Mouse (Mus musculus): Measurements from ENCODE around the gene Hras. TPM values are rescaled to one million over a fixed set of nuclear protein-coding genes. Genes with fewer than 3 reads are reported as not detected.

Gene Hras
- 97.5 and 134 TPM in 2 replicates for polyA plus RNA-seq (2012; rRNA removed)

GRCm38 (mm10) chr7:141193948-141194347 lies at the start of gene Hras, which contains the start of gene Lrrc56:
Gene Hras (minus strand): TSS chr7:141194005.
Gene Lrrc56 (plus strand): TSS chr7:141194157.

GRCm38 (mm10) chr7:141228279-141229067 lies 34.7 kb upstream of the Hras start, which contains the start of gene Phrf1:
Gene Phrf1 (plus strand): TSS chr7:141228784.

GRCm38 (mm10) chr7:141215101-141215879 lies 21.5 kb upstream of the Hras start, which contains the start of gene Rassf7:
Gene Rassf7 (plus strand): TSS chr7:141215860.

GRCm38 (mm10) chr7:141213605-141214235 lies 19.9 kb upstream of the Hras start, which contains the start of gene Lmntd2:
Gene Lmntd2 (minus strand): TSS chr7:141214080.

GRCm38 (mm10) chr7:141172116-141173006 lies 21.4 kb downstream of the Hras start, which contains the start of gene Rnh1:
Gene Rnh1 (minus strand): TSS chr7:141172857.

Other genes starting within 250 kb of the Hras start
- 0.88 and 2.0 TPM in 2 replicates for gene Ifitm5, start 243.7 kb downstream of the Hras start, polyA plus RNA-seq (2012; rRNA removed)
- not detected in 2 replicates for gene Gm45717, start 238.1 kb downstream of the Hras start, polyA plus RNA-seq (2012; rRNA removed)
- gene Ifitm2, start 238.0 kb downstream of the Hras start, polyA plus RNA-seq (2012; rRNA removed) = 87.0 and 380 TPM in 2 replicates
- gene Ifitm1, start 226.8 kb downstream of the Hras start, polyA plus RNA-seq (2012; rRNA removed) = 12.4 and 30.5 TPM in 2 replicates
- gene Ifitm3, start 183.2 kb downstream of the Hras start, polyA plus RNA-seq (2012; rRNA removed) = 5.5 and 20.2 TPM in 2 replicates
- 0.35 and 0.38 TPM in 2 replicates for gene Ifitm6, start 176.1 kb downstream of the Hras start, polyA plus RNA-seq (2012; rRNA removed)
- gene Gm17387, start 164.9 kb downstream of the Hras start, polyA plus RNA-seq (2012; rRNA removed) = not detected in 2 replicates
- gene B4galnt4, start 132.9 kb downstream of the Hras start, polyA plus RNA-seq (2012; rRNA removed) = 68.2 and 109 TPM in 2 replicates
- gene Pkp3, start 115.8 kb downstream of the Hras start, polyA plus RNA-seq (2012; rRNA removed) = 1.5 and 2.1 TPM in 2 replicates
- 2.3 and 2.7 TPM in 2 replicates for gene Sigirr, start 93.4 kb downstream of the Hras start, polyA plus RNA-seq (2012; rRNA removed)
- gene Ano9, start 76.2 kb downstream of the Hras start, polyA plus RNA-seq (2012; rRNA removed) = 0.52 and 0.88 TPM in 2 replicates
- 55.5 and 61.6 TPM in 2 replicates for gene Ptdss2, start 71.6 kb downstream of the Hras start, polyA plus RNA-seq (2012; rRNA removed)
- 44.5 and 71.8 TPM in 2 replicates for gene Rnh1, start 21.1 kb downstream of the Hras start, polyA plus RNA-seq (2012; rRNA removed)
- gene Lrrc56, start 152 bp upstream of the Hras start, polyA plus RNA-seq (2012; rRNA removed) = 15.4 and 17.1 TPM in 2 replicates
- gene Lmntd2, start 20.1 kb upstream of the Hras start, polyA plus RNA-seq (2012; rRNA removed) = 8.6 and 10.9 TPM in 2 replicates
- 38.0 and 43.8 TPM in 2 replicates for gene Rassf7, start 21.9 kb upstream of the Hras start, polyA plus RNA-seq (2012; rRNA removed)
- 45.8 and 52.9 TPM in 2 replicates for gene Phrf1, start 34.8 kb upstream of the Hras start, polyA plus RNA-seq (2012; rRNA removed)
- 0.49 and 0.77 TPM in 2 replicates for gene Irf7, start 72.5 kb upstream of the Hras start, polyA plus RNA-seq (2012; rRNA removed)
- gene Cdhr5, start 82.8 kb upstream of the Hras start, polyA plus RNA-seq (2012; rRNA removed) = 0.02 and 0.16 TPM in 2 replicates
- 0.28 and 4.1 TPM in 2 replicates for gene Sct, start 85.1 kb upstream of the Hras start, polyA plus RNA-seq (2012; rRNA removed)
- 0.56 and 1.6 TPM in 2 replicates for gene Drd4, start 98.0 kb upstream of the Hras start, polyA plus RNA-seq (2012; rRNA removed)
- 45.2 and 61.7 TPM in 2 replicates for gene Deaf1, start 133.7 kb upstream of the Hras start, polyA plus RNA-seq (2012; rRNA removed)
- gene Tmem80, start 133.7 kb upstream of the Hras start, polyA plus RNA-seq (2012; rRNA removed) = 44.9 and 57.3 TPM in 2 replicates
- 2.7 and 3.8 TPM in 2 replicates for gene Eps8l2, start 144.9 kb upstream of the Hras start, polyA plus RNA-seq (2012; rRNA removed)
- 237 and 389 TPM in 2 replicates for gene Taldo1, start 198.2 kb upstream of the Hras start, polyA plus RNA-seq (2012; rRNA removed)
- gene Gatd1, start 220.1 kb upstream of the Hras start, polyA plus RNA-seq (2012; rRNA removed) = 36.6 and 60.3 TPM in 2 replicates
- gene Cend1, start 235.5 kb upstream of the Hras start, polyA plus RNA-seq (2012; rRNA removed) = 6.8 and 9.0 TPM in 2 replicates
- gene Slc25a22, start 243.9 kb upstream of the Hras start, polyA plus RNA-seq (2012; rRNA removed) = 61.2 and 68.0 TPM in 2 replicates